Mouse (Mus musculus) ES-E14 (cell line): Measurements from ENCODE around the gene Dmrta2. TPM values are rescaled to one million over a fixed set of nuclear protein-coding genes. Genes with fewer than 3 reads are reported as not detected.

Source experiments
- DNase-seq: peaks from one replicate; pipeline ENCODE4 v3.0.0-alpha.2; 2013; ENCODE audit warnings: low read depth, low spot score
- H3K27ac ChIP-seq: 2 replicates; pipeline ENCODE4 v1.5.1; 2012; ENCODE audit warnings: low read depth, mild to moderate bottlenecking, low read length, moderate library complexity, mixed read lengths; ENCODE audit not compliant: poor library complexity, insufficient read depth, severe bottlenecking
- H3K36me3 ChIP-seq: 2 replicates; pipeline ENCODE4 v1.6.1; 2012; ENCODE audit warnings: mild to moderate bottlenecking, low read length, moderate library complexity, mixed read lengths; ENCODE audit not compliant: control insufficient read depth, poor library complexity, insufficient read depth, severe bottlenecking
- H3K4me1 ChIP-seq, 2 experiments: fragments of 150-350 bp in 1 of 2; sonication (generic) in 1 of 2; 2 replicates each; pipeline ENCODE4 v1.6.1; 2012; ENCODE audit warnings: low read length in 2 of 2, mild to moderate bottlenecking in 1 of 2, mixed read lengths in 1 of 2; ENCODE audit not compliant: control insufficient read depth in 2 of 2, insufficient read depth in 2 of 2, poor library complexity in 1 of 2
- H3K4me3 ChIP-seq, 2 experiments: fragments of 150-350 bp in 1 of 2; sonication (generic) in 1 of 2; 2 replicates each; pipeline ENCODE4 v1.5.1; 2012; ENCODE audit warnings: low read length in 2 of 2, low read depth in 1 of 2, mild to moderate bottlenecking in 1 of 2, mixed read lengths in 1 of 2; ENCODE audit not compliant: insufficient read depth in 1 of 2, poor library complexity in 1 of 2, severe bottlenecking in 1 of 2
- H3K9ac ChIP-seq: 2 replicates; pipeline ENCODE4 v1.6.1; 2012; ENCODE audit warnings: low read depth, mild to moderate bottlenecking, low read length, mixed read lengths; ENCODE audit not compliant: poor library complexity, insufficient read depth, severe bottlenecking
- H3K9me3 ChIP-seq: fragments of 150-350 bp; sonication (generic); 2 replicates; pipeline ENCODE4 v1.6.1; 2012; ENCODE audit warnings: low read depth, mild to moderate bottlenecking, low read length; ENCODE audit not compliant: control insufficient read depth, insufficient read depth
- CHD2 ChIP-seq: IDR thresholded peaks from 2 replicates; pipeline ENCODE4 v1.6.1; 2014; ENCODE audit warnings: mild to moderate bottlenecking, low read depth, low read length, inconsistent platforms
- HCFC1 ChIP-seq: IDR thresholded peaks from 2 replicates; pipeline ENCODE4 v1.6.1; 2012; ENCODE audit warnings: low read length, inconsistent platforms, borderline replicate concordance; ENCODE audit not compliant: insufficient read depth
- MAFK ChIP-seq: IDR thresholded peaks from 2 replicates; pipeline ENCODE4 v1.6.1; 2014; ENCODE audit warnings: mild to moderate bottlenecking, low read depth, low read length, inconsistent platforms; ENCODE audit not compliant: insufficient read depth
- ZC3H11A ChIP-seq: IDR thresholded peaks from 2 replicates; pipeline ENCODE4 v1.6.1; 2012; ENCODE audit warnings: low read depth, mild to moderate bottlenecking, inconsistent platforms, low read length, borderline replicate concordance
- ZNF384 ChIP-seq: IDR thresholded peaks from 2 replicates; pipeline ENCODE4 v1.6.1; 2012; ENCODE audit warnings: low read depth, low read length, inconsistent platforms
- in situ Hi-C, 2 experiments: fragments of 600-800 bp; cut with MboI; formaldehyde crosslinking; loops; one replicate each; pipeline ENCODE4 v1.15.1; 2025; ENCODE audit warnings: low sequenced_read_pairs in 2 of 2, inconsistent platforms in 1 of 2; ENCODE audit not compliant: unreplicated experiment in 2 of 2
- total RNA-seq: library from RNA; depleted of rRNA; stranded (reverse); fragments of 300-350 nt; gene quantifications from 2 replicates; pipeline ENCODE4 v1.2.3, GENCODE M21; 2012

Gene Dmrta2
- total RNA-seq, 1 experiment: 1.2 TPM

- H3K9ac ChIP-seq: no peak overlapping the region
- in situ Hi-C loops: no loop called here
- no peak overlapping the region for H3K27ac ChIP-seq
- H3K4me3 ChIP-seq: no peak overlapping the region
- H3K4me1 ChIP-seq: no peaks in the 10 kb centered on the region
- no peak for DNase-seq
- H3K36me3 ChIP-seq: peaks cover 6% of the 10 kb centered on the region
- TF ChIP-seq MAFK (no peak), ZNF384 (no peak), ZC3H11A (no peak), CHD2 (no peak), HCFC1 (no peak)
- no peaks in the 10 kb centered on the region for H3K9me3 ChIP-seq
These were observed 17.5 kb upstream of the Dmrta2 start for GRCm38 (mm10) chr4:109960201-109960935.

DNA sequence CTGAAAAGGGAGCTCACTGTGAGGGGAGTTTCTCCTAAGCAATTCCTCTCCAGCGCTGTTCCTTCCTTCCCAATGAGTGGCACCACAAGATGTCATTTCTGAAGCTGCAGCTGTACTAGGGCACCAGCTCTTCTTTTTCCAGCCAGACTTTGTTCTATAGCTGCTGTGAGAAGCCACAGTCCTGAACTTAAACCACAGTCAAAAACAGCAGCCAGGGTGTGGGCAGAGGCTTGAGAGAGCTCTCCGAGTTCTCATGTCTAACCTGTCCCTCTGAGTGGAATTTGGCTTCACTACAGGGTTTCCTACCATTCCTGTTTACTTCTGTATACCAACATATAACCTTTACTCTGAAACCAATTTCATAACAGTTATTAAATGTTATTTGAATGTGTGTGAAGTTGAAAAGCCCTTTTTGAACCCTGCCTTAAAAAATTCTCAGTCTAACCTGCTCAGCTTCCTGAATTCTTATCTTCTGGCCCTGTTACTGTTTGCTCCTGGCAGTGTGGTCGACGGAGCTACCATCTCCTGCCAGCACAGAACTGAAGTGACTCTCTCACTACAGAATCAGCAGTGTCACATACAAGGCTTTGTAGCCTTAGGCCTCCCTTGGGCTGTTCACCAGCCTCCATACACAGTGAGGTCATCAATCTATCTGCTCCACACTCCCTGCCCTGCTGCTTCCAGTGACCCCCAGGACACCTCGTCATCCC, 14.1 kb upstream of the Dmrta2 start:
- Histone ChIP-seq H3K36me3 (peaks cover 6% of the 10 kb centered on the region), H3K9me3 (no peaks in the 10 kb centered on the region), H3K9ac (no peak overlapping the region), H3K27ac (no peak overlapping the region), H3K4me1 (no peaks in the 10 kb centered on the region), H3K4me3 (no peak overlapping the region)
- in situ Hi-C loops: no loop called here
- DNase-seq: no peak
- TF ChIP-seq MAFK: no peak

GRCm38 (mm10) chr4:109969561-109969960, 8.3 kb upstream of the Dmrta2 start:
- no peak for TF ChIP-seq MAFK
- no peak for TF ChIP-seq HCFC1
- TF ChIP-seq CHD2: no peak
- TF ChIP-seq ZNF384: no peak
- TF ChIP-seq ZC3H11A: no peak
- in situ Hi-C loops: no loop called here
- Histone ChIP-seq H3K27ac (no peak overlapping the region), H3K9me3 (no peaks in the 10 kb centered on the region), H3K36me3 (no peaks in the 10 kb centered on the region), H3K4me1 (no peaks in the 10 kb centered on the region), H3K9ac (no peak overlapping the region), H3K4me3 (no peak overlapping the region)
- no peak for DNase-seq

GRCm38 (mm10) chr4:109973991-109974654, 3.7 kb upstream of the Dmrta2 start:
- no peaks in the 10 kb centered on the region for H3K9me3 ChIP-seq
- TF ChIP-seq MAFK: no peak
- H3K9ac ChIP-seq: no peak overlapping the region
- no peak for DNase-seq
- in situ Hi-C loops: no loop called here
- H3K27ac ChIP-seq: no peak overlapping the region
- no peaks in the 10 kb centered on the region for H3K36me3 ChIP-seq
- peaks cover 0 to 5% of the 10 kb centered on the region in 2 experiments; a peak in 1 of 4 replicates for H3K4me1 ChIP-seq
- no peak overlapping the region for H3K4me3 ChIP-seq
